Mouse (Mus musculus) adrenal gland, adult 8-10 months (tissue): ENCODE measurements around the gene Gm49368. TPM values are rescaled to one million over a fixed set of nuclear protein-coding genes. Genes with fewer than 3 reads are reported as not detected.
"Not testable (repeated sequence)": the region's sequence is repeated elsewhere in the genome, so short reads cannot be mapped to it uniquely, and the experiment has no call there.

Experiments used
- DNase-seq: peaks from one replicate; pipeline ENCODE4 v3.0.0; 2022
- total RNA-seq, 4 experiments: library from RNA; stranded (reverse); gene quantifications; 2 replicates each; pipeline ENCODE4 v1.2.4; 2022

Gm49368 gene
- total RNA-seq, result under 1 TPM in 1 of 4 experiments, not detected in 3; 0.11 TPM

DNA sequence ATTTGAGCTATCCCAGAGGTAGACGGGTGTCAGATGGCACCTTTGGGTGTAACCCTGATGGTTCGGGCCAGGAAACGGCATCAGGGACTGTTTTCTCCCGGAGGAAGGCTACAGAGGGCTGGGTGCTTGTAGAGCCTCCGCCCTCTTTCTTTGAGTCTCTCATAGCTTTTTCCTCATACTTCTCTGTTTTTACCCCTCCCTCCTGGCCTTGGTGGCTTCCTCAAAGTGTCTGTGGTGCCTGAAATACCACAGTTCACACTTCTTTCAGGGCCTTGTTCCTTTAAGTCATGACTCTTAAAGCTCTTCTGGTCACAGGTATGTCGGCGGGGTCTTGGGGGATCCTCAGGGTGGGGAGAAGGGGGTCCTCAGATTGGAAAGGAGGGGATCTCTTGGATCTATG, at the start of gene Gm49368, which contains the start of gene Itgam:
Gene Gm49368, plus strand, starts transcription at position 228 of the 400 bp plus-strand sequence.
Gene Itgam, plus strand, starts transcription at position 185 of the 400 bp plus-strand sequence.
- DNase-seq, result no peak

DNA sequence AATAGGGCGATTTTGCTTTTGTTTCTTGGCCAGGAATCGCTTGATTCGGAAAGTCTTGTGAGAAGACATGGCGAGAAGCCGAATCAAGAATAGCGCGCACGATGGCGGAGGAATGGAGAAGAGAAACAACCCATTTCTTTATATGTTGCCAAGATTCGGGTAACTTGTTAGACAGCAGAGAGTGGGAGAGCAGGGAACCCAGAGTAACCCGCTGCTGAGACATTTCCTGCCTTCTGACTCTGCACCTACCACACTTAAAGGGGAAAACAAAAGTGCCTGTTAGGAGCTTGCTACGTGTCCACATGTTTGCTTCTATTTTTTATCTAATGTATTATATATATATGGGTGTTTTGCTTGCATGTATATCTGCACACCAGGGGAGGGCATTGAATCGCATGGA, 49.4 kb upstream of the Gm49368 start:
- no peak for DNase-seq

DNA sequence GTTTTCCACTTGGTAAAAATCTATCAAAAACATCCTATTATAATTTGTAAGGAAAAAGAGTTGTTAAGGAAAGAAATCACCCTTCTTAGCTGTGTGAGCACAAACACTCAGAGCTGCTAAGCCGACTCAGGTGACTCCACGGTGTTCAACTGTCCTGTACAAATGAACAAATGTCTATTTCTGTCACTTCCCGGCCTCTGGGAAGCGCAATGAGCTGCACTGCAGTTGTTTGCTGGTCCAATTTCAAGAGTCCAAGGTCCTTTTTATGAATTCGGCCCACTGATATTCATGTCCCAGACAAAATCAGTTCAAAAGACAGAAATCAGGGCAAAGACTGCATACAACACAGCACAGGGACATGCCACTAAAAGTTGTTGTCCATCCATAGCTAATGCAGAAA, 46.3 kb upstream of the Gm49368 start:
- not testable (repeated sequence) for DNase-seq

- DNase-seq, result no peak
Measured at GRCm38 (mm10) chr7:128016650-128017049, 45.8 kb upstream of the Gm49368 start.

- no peak for DNase-seq
Measured at GRCm38 (mm10) chr7:128018275-128018674, 44.2 kb upstream of the Gm49368 start.

GRCm38 (mm10) chr7:128019187-128019586, 43.3 kb upstream of the Gm49368 start:
- no peak for DNase-seq

- no peak for DNase-seq
Measured at GRCm38 (mm10) chr7:128022974-128023373, 39.5 kb upstream of the Gm49368 start.

DNA sequence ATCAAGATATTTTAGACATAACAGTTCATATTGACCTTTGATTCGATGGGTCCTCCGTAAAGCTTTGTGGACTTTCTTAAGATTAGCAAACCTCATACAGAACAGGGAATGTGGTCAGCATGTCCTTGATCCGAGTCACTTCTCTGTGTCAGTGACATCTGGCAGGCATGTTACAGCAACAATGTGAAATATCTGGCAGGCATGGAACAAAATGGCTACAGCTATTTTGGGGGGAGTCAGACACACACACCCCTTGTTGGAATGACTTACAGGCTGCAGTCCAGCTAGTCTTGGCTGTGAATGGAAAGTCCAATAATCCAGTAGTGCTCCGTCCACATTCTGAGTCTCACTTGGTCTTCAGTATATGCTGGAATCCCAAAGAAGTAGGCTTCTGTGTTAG, 38.9 kb upstream of the Gm49368 start:
- no peak for DNase-seq

DNA sequence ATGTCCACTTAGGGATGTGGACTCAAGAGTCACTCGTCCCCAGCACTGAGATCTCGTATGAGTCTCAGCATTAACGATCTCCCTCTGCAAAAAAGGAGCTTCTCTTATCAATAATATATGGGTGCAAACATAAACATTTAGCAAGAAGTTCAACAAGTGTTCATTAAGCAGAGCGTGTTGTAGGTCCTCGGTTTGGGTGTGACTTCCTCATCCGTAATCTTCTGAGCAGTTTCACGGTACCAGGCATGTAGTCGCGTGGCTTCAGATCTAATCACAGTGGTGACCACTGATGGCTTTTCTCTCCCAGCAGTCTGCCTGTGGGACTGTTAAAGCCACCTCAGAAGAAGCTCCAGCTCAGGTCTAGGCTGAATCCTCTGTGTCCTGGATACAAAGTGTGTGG, 38.1 kb upstream of the Gm49368 start:
- no peak for DNase-seq

- no peak for DNase-seq
Measured at GRCm38 (mm10) chr7:128024932-128025331, 37.6 kb upstream of the Gm49368 start.

- DNase-seq, result no peak
Measured at GRCm38 (mm10) chr7:128025381-128025780, 37.1 kb upstream of the Gm49368 start.

- DNase-seq, result no peak
Measured at GRCm38 (mm10) chr7:128031403-128031976, 31.0 kb upstream of the Gm49368 start.

DNA sequence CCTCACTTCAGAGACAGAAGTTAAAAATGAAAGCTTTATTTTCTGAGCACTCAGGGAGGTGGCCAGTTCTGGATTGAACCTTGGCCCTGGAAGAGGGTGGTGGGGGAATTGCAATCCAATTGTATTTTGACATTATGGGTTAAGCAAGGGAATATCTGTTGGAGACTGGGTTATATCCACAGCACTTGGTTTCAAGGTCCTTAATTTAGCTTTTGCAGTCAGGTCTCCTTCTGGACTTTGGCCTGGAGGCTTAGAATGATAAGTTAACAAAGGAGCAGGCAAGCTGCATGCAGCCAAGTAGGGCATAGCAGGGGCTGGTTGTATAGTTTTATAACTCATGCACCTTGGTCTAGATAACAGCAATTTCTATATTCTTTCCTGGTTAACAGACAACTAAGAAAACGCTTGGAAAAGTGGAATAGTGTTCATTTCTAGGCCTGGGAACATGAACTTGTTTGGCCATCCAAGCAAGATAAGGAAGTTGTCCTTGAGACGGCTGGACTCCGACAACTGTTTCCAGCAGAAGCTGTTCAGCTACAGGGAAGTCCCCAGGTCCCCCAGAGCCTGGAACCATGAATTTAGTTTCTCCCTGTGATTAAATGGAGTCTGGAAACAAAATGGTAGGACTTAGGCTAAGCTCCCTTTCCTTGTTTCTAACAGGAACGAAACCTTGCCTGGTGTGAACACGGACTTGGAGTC, 30.0 kb upstream of the Gm49368 start:
- DNase-seq, result no peak

GRCm38 (mm10) chr7:128032989-128033293, 29.5 kb upstream of the Gm49368 start:
- no peak for DNase-seq

DNA sequence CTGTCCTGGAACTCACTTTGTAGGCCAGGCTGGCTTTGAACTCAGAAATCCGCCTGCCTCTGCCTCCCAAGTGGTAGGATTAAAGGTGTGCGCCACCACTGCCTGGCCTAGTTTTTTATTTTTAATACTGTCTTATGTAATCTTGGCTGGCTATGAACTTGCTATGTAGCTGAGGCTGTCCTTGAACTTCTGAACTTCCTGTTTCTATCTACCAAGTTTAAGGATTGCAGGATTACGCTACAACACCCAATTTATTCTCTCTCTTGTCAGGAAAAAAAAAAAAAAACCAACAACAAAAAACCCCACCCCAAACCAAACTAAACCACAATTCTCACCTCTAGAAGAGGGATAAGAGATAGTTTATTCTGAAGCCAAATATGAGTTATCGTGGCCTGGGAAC, 28.9 kb upstream of the Gm49368 start:
- DNase-seq, result no peak

GRCm38 (mm10) chr7:128042161-128042820, 20.2 kb upstream of the Gm49368 start:
- not testable (repeated sequence) for DNase-seq

DNA sequence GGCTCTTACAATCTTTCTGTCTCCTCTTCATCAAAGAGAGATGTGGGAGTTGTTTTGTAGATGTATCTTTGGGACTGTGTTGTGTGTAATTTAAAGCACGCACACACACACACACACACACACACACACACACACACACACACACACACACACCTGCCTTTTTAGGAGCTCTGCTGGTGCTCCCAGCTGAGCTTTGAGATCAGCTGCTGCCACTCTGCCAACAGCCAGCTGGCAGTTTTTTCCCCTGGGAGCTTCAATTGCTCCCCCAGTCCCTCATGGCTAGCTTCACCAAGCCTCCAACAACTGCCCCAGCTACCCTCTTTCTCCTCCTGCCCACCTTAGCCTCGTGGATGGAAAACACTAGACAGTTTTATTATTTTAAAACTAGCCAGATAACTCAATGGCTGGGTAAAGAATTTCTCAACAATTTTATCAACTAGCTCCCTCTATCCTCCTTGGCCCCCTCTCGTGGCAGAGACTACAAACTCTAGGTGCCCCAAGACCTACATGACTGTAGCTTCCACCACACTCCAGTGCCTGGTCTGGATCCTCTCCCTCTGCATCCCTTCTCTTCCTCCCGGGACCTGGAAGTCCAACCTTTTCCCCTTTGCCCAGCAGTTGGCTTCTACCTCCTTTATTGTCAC, 18.2 kb upstream of the Gm49368 start:
- no peak for DNase-seq

DNA sequence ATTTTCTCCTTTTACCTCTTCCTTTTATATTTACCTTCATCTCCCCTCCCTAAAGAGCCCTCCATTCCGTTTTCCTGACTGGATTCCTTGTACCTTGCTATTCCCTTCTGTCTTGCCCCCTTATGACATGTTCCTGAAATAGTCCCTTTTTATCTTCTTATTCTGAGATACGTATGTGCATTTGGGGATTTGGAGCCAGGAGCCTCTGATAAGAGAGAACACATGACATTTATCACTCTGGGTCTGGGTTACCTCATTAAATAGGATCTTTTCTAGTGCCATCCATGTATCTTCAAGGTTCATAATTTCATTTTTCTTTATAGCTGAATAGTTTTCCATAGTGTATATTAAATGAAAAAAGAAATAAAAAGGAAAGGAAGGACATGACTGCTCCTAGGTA, 16.8 kb upstream of the Gm49368 start:
- no peak for DNase-seq

DNA sequence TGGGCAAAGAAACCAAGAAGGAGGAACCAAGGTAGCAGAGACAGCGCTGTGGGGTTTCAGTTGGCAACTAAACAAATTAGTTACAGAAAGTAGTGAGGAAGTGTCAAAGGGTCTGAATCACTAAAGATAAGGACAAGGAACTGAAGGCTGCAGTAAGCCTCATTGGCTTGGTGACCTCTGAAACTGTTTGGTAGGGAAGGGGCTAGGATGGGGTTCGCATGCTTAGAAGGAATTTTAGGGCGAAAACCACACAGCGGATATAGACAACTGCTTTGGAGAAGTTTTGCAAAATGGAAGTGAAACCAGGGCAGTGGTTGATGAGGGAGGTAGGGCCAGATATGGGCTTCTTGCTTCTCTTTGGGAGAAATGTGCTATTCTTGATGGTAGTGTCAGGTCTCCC, 13.7 kb upstream of the Gm49368 start:
- DNase-seq, result no peak

DNA sequence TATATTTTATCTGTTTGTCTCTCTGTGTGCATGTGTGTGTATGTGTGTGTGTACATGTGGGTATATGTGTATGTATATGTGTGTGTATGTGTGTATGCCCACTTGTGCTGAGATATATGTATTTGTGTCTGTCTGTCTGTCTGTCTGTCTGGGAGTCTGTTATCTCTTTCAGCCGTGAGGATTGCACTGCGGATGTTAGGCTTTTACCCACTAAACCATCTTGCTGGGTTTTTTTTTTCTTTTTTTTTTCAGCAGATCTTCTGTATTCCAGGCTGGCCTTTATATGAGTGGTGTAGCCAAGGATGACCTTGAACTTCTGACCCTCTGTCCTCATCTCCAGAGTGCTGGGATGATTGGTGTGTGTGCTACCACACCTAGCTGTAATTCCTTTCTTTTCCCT, 13.2 kb upstream of the Gm49368 start:
- no peak for DNase-seq

DNA sequence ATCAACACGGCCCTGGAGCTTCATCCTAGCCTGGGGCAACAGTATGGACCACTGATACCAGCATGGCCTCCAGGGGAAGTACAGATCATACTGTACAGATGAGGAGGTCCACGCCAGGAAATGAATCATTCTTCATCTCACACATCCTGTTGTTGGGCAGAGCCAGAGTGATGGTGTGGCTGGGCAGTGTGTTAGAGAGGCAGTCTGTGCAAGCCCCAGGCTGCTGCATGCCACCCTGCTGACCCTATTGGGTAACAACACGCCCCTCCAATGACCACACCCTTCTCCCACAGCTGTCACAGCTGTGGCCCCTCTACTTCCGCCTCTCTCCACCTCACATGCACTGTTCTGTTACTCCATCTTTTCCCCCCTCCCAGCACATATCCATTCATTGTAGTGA, 11.7 kb upstream of the Gm49368 start:
- no peak for DNase-seq

DNA sequence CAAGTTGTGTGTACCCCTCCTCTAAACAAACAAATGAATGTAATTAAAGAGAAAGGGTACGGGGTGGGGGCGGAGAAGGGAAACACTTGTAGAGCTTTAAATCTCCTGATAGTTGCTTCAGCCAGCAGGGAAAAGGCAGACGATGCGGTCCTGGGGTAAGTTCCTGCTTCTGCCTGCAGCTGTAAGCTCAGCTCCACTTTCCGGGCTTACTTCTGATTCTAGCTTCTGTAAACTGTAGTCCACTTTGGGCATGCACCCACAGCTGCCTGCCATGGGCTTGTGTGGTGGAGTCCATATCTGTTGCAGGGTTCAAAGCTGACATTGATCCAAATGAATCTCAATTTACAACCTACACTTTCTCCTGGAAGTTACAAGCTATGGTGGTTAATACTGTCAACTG, 9.4 kb upstream of the Gm49368 start:
- DNase-seq, result no peak

DNA sequence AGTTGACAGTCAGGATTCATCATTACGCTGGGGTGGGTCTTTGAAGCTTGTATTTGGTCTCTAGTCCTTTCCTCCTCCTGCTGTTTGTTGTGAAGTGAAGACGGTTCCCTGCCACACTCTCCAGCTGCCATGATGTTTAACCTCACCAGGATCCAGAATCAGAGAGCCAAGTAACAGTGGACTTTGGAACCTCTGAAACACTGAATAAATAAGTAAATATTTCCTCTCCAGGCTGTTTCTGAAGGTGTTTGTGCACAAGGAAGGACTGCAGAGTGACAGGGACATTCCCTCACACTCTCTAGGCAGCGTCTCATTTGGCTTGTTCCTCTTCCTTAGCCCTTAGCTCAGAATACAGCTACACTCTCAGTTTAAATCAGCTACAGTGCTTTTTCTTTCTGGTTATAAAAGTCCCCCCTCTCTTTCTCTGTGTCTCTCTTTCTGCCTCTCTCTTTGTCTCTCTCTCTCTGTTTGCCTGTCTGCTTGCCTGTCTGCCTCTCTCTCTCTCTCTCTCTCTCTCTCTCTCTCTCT, 5.5 kb upstream of the Gm49368 start:
- no peak for DNase-seq
